Mouse (Mus musculus): ENCODE measurements at regions not wholly inside any gene's neighbourhood (a gene's known extent, or its start where the extent isn't known, plus 50 kb on each side); places are given as distances from the start of the nearest gene placed in this dataset.

- no peak for DNase-seq
Measured at GRCm38 (mm10) chr1:69165202-69165601, 57.3 kb upstream of the Erbb4 start.

Measured in heart, postnatal 4 days (tissue).